Mouse (Mus musculus) C2C12 (cell line): ENCODE measurements around the gene Arrdc3. TPM values are rescaled to one million over a fixed set of nuclear protein-coding genes. Genes with fewer than 3 reads are reported as not detected.
"Not testable (repeated sequence)": the region's sequence is repeated elsewhere in the genome, so short reads cannot be mapped to it uniquely, and the experiment has no call there.

Experiments used
- H3K27me3 ChIP-seq: one replicate; pipeline ENCODE4 v1.6.1; 2011; ENCODE audit not compliant: control insufficient read depth, insufficient read depth, insufficient read length
- H3K36me3 ChIP-seq: one replicate; pipeline ENCODE4 v1.6.1; 2011; ENCODE audit not compliant: control insufficient read depth, insufficient read depth
- H3K4me3 ChIP-seq: one replicate; pipeline ENCODE4 v1.5.1; 2011; ENCODE audit warnings: mild to moderate bottlenecking, control low read depth; ENCODE audit not compliant: poor library complexity, insufficient read depth, severe bottlenecking
- H3K79me2 ChIP-seq: one replicate; pipeline ENCODE4 v1.6.1; 2011; ENCODE audit not compliant: control insufficient read depth, insufficient read depth
- H3K79me3 ChIP-seq: one replicate; pipeline ENCODE4 v1.6.1; 2011; ENCODE audit warnings: low read depth, control low read depth
- H3ac ChIP-seq: one replicate; pipeline ENCODE3; 2011; ENCODE audit warnings: low read depth; ENCODE audit not compliant: control insufficient read depth, insufficient read length
- CEBPB ChIP-seq: IDR thresholded peaks from one replicate; pipeline ENCODE4 v1.6.1; 2011; ENCODE audit warnings: low read depth, mild to moderate bottlenecking, control low read depth, moderate library complexity
- CTCF ChIP-seq: IDR thresholded peaks from one replicate; pipeline ENCODE4 v1.5.1; 2011; ENCODE audit not compliant: control insufficient read depth, insufficient read depth, insufficient read length
- FOSL1 ChIP-seq: IDR thresholded peaks from one replicate; pipeline ENCODE4 v1.8.0; 2011; ENCODE audit warnings: mild to moderate bottlenecking, low read length; ENCODE audit not compliant: poor library complexity, insufficient read depth, severe bottlenecking
- MAX ChIP-seq: IDR thresholded peaks from one replicate; pipeline ENCODE4 v1.6.1; 2011; ENCODE audit warnings: mild to moderate bottlenecking, control low read depth
- MYOD1 ChIP-seq: IDR thresholded peaks from one replicate; pipeline ENCODE4 v1.6.1; 2011; ENCODE audit warnings: low read depth; ENCODE audit not compliant: control insufficient read depth, insufficient read length
- MYOG ChIP-seq: IDR thresholded peaks from one replicate; pipeline ENCODE4 v1.6.1; 2011; ENCODE audit not compliant: control insufficient read depth, insufficient read length; ENCODE audit errors: extremely low read depth
- USF1 ChIP-seq: IDR thresholded peaks from one replicate; pipeline ENCODE4 v1.6.1; 2011; ENCODE audit warnings: low read depth, mild to moderate bottlenecking, control low read depth, moderate library complexity
- polyA plus RNA-seq: library from polyadenylated mRNA; unstranded; fragments of >200 nt; fragmentation: generic; extraction: Trizol; gene quantifications from one replicate; pipeline ENCODE4 v1.2.1, GENCODE M21; 2012; ENCODE audit warnings: missing spikeins

The Arrdc3 gene
- polyA plus RNA-seq, 1 experiment = 3.2 TPM

GRCm38 (mm10) chr13:80885834-80886663 is 2.9 kb downstream of the Arrdc3 start:
- Histone ChIP-seq H3K27me3 (no peaks in the 10 kb centered on the region), H3K79me2 (peaks cover 42% of the 10 kb centered on the region), H3K36me3 (peaks cover 39% of the 10 kb centered on the region), H3K4me3 (peak overlapping the region; percentile 53), H3ac (peak overlapping the region; percentile 89), H3K79me3 (peaks cover 27% of the 10 kb centered on the region)
- TF ChIP-seq USF1 = no peak
- no peak for TF ChIP-seq MYOG
- TF ChIP-seq CTCF = no peak
- no peak for TF ChIP-seq CEBPB
- TF ChIP-seq MAX = no peak
- no peak for TF ChIP-seq FOSL1
- TF ChIP-seq MYOD1 = no peak

GRCm38 (mm10) chr13:80886664-80887210 is 3.6 kb downstream of the Arrdc3 start:
- H3K79me3 ChIP-seq = peaks cover 27% of the 10 kb centered on the region
- H3K79me2 ChIP-seq = peaks cover 42% of the 10 kb centered on the region
- no peak for TF ChIP-seq USF1
- no peak for TF ChIP-seq MAX
- TF ChIP-seq MYOD1 = no peak
- no peak for TF ChIP-seq CTCF
- TF ChIP-seq CEBPB = no peak
- no peak for TF ChIP-seq MYOG
- no peak for TF ChIP-seq FOSL1
- H3K4me3 ChIP-seq = peak overlapping the region; percentile 53
- H3K36me3 ChIP-seq = peaks cover 46% of the 10 kb centered on the region
- H3K27me3 ChIP-seq = no peaks in the 10 kb centered on the region
- no peak overlapping the region for H3ac ChIP-seq

GRCm38 (mm10) chr13:80887842-80888241 is 4.7 kb downstream of the Arrdc3 start:
- Histone ChIP-seq H3K27me3 (no peaks in the 10 kb centered on the region), H3K36me3 (peaks cover 57% of the 10 kb centered on the region), H3ac (no peak overlapping the region), H3K4me3 (no peak overlapping the region), H3K79me3 (peaks cover 27% of the 10 kb centered on the region), H3K79me2 (peaks cover 42% of the 10 kb centered on the region)
- TF ChIP-seq MYOG (no peak), CTCF (no peak), FOSL1 (no peak), CEBPB (no peak), USF1 (no peak), MAX (no peak), MYOD1 (no peak)

GRCm38 (mm10) chr13:80894928-80895327 is 11.7 kb downstream of the Arrdc3 start:
- not testable (repeated sequence) for H3K4me3 ChIP-seq, H3K79me2 ChIP-seq, H3K27me3 ChIP-seq, H3ac ChIP-seq, H3K79me3 ChIP-seq
- peaks cover 67% of the 10 kb centered on the region for H3K36me3 ChIP-seq

- no peaks in the 10 kb centered on the region for H3K27me3 ChIP-seq
- TF ChIP-seq MYOG (no peak), CEBPB (no peak), USF1 (no peak), CTCF (no peak), MAX (no peak), MYOD1 (no peak), FOSL1 (no peak)
- peaks cover 43% of the 10 kb centered on the region for H3K36me3 ChIP-seq
- no peaks in the 10 kb centered on the region for H3K79me2 ChIP-seq
- no peaks in the 10 kb centered on the region for H3K79me3 ChIP-seq
- H3ac ChIP-seq = no peak overlapping the region
- no peak overlapping the region for H3K4me3 ChIP-seq
These were observed 14.2 kb downstream of the Arrdc3 start for GRCm38 (mm10) chr13:80897411-80897810.

- no peak overlapping the region for H3K4me3 ChIP-seq
- H3K79me3 ChIP-seq = no peaks in the 10 kb centered on the region
- no peaks in the 10 kb centered on the region for H3K27me3 ChIP-seq
- no peaks in the 10 kb centered on the region for H3K79me2 ChIP-seq
- H3K36me3 ChIP-seq = peaks cover 36% of the 10 kb centered on the region
- no peak overlapping the region for H3ac ChIP-seq
- TF ChIP-seq CTCF (no peak), MYOD1 (no peak), CEBPB (no peak), USF1 (no peak), FOSL1 (no peak), MYOG (no peak), MAX (no peak)
These were observed 14.9 kb downstream of the Arrdc3 start for GRCm38 (mm10) chr13:80898095-80898494.
